Mouse (Mus musculus): ENCODE measurements around the gene Slc4a2.
"Not testable (repeated sequence)": the region's sequence is repeated elsewhere in the genome, so short reads cannot be mapped to it uniquely, and the experiment has no call there.

Gene Slc4a2

DNA sequence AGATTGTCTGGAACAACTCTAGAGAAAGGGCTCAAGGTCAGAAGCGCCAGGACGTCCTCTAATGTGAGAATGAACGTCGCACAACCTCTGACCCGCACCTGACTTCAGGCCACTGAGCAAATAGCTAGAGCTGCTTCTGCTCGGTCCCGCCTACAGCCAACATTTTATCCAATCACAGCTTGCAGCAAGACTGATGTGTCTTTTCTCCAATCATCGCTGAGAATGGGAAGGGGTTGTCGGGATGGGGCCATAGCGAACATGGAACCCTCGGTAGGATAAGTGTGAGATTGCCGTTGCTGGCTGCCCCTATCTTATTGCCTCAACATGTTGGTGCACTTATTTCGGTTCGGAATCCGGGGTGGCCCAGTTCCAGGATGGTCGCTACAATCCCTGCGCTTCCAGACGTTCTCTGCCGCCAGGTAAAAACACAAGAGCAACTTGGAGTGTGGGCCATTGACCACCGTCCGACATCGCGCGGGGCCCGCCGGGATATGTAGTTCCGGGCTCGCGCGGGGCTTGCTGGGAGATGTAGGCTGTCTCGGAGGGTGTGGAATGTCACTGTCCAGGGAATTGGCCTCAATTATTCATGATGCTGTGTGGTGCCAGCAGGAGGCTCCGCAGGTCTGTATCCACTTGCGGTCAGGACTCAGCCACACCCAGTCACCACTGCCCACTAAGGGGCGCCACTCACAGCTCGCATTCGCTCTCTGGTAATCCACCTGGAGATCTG lies 29.3 kb upstream of the Slc4a2 start:
- DNase-seq (ENCODE audit: low spot score) = peak; percentile 91

DNA sequence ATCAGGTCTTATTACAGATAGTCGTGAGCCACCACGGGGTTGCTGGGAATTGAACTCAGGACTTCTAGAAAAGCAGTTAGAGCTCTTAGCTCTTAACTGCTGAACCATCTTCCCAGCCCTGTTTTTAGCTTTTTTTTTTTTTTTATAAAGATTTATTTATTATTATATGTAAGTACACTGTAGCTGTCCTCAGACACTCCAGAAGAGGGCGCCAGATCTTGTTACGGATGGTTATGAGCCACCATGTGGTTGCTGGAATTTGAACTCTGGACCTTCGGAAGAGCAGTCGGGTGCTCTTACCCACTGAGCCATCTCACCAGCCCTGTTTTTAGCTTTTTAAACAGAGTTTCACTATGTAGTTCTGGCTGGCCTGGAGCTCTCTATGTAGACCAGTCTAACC lies 27.4 kb upstream of the Slc4a2 start:
- DNase-seq (ENCODE audit: low spot score) = not testable (repeated sequence)

DNA sequence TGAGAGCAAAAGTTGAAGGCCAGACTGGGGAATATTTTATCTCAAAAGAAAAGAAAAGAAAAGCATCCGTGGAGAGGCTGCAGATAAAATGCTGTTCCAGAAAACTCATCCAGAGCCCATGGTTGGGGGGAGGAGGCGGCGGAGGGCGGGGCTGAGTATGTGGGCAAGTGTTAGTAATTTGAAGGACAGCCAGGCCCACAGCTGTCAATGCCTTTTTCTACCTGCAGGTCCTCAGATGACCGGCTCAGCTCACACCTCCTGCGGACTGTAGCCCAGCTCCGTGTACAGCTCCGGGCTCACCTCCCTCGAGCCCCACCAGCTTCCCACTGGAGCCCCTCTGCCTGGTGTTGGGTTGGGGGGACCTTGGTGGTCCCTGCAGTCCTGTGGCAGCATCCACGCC lies 24.0 kb upstream of the Slc4a2 start:
- no peak for DNase-seq (ENCODE audit: low spot score)

GRCm38 (mm10) chr5:24400362-24400761 lies 23.3 kb upstream of the Slc4a2 start:
- no peak for DNase-seq (ENCODE audit: low spot score)

DNA sequence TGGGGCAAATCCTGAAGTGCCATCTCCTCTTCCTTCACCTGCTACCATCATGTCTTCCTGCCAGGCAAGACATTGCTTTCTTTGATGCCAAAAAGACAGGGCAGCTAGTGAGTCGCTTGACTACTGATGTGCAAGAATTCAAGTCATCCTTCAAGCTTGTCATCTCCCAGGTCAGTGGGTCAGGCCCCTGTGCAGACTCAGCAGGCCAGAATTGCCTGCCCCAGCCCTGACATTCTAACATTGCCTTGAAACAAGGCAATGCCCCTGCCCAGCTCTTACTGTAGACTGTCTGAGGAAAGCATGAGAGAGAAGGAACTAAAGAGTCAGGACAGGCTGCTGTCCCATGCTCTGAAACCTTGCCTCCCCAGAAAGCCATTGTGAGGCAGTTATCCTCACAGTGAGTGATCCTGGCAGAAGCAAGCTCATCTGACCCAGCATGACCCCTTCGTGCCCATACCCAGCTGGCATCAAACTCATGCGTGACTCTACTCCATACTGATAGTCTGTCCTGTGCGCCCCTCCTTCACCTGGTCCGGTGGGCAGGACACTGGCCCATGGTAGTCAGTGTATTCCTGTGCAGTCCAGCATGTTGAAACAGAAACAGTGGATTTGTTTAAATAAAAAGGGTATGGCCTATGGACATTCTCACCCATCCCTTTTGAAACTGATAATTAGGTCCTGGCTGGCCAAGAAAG lies 22.6 kb upstream of the Slc4a2 start:
- DNase-seq (ENCODE audit: low spot score) = no peak

DNA sequence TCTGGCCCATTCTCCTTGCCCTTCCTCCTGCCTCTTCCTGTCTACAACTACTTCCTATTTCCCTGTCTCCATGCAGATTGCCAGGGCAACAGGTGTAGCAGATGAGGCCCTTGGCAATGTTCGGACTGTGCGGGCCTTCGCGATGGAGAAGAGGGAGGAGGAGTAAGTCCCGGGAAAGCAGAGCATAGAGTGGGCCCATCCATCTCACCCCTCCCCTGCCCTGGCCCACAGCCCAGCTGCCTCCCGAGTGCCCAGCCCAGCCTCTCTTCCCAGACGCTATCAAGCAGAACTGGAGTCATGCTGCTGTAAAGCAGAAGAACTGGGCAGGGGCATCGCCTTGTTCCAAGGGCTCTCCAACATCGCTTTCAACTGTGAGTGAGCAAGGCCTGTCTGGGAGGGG lies 21.7 kb upstream of the Slc4a2 start:
- DNase-seq (ENCODE audit: low spot score) = no peak

DNA sequence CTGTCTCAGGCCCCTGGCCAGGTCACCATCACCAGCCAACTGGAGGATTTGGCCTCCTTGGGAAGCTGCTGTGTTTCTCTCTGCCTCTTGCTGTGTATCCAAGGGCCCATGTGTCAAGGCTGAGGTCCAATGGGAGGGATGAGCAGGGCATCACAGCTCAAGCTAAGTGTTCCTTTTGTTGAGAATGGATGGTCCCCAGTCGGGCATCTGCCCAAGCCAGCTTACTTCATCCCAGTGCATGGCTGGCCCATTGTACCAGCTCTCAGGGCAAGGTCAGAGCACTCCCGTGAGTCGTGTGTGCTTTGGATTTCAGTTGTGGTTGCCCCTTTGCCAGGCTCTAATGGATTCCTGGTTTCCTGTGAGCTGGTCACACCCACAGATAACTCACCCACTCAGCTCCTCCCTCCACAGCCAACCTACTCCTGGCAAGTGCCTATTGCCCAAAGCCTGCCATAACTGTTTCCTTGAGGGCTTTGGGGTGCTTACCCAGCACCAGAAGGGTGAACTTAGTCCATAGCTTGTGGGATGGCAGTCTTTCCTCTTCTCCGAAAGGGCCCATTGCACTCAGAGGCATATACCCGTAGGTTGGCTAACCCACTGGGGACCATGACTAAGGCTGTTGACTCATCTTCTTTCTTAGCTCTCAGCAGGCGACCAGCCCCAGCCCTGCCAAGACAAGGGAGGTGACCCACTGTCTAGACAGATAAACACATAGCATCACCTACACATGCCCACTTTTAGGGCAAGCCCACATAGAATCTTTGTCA lies 18.9 kb upstream of the Slc4a2 start:
- DNase-seq (ENCODE audit: low spot score) = no peak

DNA sequence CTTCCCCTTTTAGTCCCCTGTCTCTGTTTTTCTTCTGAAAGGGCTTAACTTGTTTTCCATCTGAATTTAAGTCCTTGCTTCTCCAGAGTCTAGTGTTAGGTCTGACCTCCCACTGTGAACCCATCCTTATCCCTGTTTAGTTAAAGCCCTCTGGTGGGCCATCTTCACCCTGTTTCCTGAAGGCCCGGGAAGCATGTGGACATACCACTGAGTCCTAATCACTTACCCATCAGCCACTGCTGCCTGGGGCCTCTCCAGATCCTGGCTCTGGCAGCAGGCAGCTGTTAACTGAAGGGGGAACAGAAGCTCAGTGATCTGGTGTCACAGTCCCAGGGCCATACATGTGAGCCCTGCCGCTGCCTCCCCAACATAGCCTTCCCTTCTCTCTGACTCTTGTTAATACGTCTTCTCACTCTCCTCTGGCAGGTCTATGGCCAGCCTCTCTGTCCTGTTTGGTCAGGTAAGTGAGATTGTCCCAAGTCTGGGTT lies 18.2 kb upstream of the Slc4a2 start:
- no peak for DNase-seq (ENCODE audit: low spot score)

DNA sequence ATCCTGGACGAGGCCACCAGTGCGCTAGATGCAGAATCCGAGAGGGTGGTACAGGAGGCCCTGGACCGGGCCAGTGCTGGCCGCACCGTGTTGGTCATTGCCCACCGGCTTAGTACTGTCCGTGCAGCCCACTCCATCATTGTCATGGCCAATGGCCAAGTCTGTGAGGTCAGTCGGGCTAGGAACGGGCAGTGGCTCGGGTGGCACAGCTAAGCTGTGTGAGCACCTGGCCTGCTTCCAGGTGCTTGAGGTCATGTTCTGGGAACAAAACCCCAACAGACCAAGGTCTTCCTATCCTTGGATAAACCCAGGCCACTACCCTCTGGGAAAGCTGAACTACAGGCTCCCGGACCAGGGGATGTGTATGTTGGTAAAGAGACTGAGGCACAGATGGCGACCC lies 15.0 kb upstream of the Slc4a2 start:
- DNase-seq (ENCODE audit: low spot score) = no peak

DNA sequence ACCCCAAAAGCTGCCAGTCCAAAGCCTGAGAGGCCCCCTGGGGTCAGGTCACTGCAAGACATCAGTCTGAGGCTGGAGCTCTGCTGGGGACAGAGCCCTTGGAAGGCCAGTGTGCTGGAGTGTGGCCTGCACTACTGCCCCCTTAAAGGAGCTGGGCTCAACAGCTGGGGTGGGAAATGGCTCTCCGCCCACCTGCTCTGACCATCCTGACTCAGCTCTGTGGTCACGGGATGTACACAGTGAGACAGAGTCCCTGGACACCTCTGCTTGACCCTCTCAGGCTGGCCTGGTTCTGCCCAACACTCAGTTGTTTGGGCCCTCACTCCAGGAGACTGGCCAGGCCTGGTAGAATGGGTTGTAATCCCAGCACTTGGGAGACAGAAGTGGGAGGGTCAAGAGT lies 14.2 kb upstream of the Slc4a2 start:
- DNase-seq (ENCODE audit: low spot score) = no peak

DNA sequence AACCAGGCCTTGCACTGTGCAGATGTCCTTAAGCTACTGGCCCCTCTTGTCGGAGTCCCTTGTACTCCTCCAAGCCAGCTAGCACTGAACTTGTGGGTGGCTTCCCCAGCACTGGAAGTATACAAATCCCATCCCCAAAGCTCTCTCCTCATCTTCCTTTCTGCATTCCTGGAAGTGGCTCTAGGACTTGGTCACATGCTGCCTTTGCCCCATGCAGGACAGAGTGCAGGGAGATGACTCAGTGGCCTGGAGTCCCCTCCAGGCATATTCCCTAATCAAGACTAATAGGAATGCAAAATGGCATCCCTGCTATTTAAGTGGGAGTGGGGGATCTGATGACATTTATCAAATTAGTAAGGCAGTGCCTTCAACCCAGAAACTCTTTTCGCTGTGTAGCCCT lies 11.6 kb upstream of the Slc4a2 start:
- no peak for DNase-seq (ENCODE audit: low spot score)

DNA sequence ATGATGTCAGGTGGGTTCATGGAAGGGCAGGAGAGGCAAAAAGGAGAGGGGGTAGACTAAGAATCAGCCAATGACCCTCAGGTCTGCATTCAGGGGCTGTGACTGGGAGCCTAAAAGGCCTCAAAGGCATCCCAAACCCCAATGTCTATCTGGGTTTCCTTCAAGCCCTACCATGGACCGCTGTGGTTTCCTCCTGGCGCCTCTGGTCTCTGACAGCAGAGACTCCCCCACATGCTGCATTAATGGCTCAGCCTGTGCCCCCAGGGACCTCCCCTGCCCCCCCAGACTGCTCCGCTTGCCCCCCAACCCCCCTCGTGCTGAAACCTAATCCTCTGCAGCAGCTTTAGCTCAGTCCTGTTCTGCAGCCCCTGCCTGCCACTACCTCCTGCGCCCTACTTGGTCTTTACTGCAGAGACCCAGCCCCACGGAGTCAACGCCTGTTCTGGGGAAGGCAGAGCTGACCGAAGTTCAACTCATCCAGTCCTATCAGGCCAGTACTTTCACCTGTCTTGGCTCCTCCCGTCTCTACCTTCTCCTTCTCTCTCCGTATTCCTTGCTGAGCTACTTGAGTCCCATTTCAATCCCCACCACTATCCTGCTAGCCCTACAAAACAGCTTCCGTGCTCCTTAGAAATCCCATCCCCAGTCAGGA lies 10.5 kb upstream of the Slc4a2 start, which contains the start of gene Asic3:
TSS of gene Asic3 (plus strand) at position 351 of the 652 bp plus-strand sequence.
- DNase-seq (ENCODE audit: low spot score) = no peak

DNA sequence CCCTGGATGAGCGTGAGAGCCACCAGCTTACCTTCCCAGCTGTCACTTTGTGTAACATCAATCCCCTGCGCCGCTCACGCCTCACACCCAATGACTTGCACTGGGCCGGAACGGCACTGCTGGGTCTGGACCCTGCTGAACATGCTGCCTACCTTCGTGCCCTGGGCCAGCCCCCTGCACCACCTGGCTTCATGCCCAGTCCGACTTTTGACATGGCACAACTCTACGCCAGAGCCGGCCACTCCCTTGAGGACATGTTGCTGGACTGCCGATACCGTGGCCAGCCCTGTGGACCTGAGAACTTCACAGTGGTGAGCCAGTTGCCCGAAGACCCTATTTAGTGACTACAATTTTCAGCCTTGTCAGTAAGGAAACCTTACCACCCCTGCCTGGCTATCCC lies 9.7 kb upstream of the Slc4a2 start:
- no peak for DNase-seq (ENCODE audit: low spot score)

DNA sequence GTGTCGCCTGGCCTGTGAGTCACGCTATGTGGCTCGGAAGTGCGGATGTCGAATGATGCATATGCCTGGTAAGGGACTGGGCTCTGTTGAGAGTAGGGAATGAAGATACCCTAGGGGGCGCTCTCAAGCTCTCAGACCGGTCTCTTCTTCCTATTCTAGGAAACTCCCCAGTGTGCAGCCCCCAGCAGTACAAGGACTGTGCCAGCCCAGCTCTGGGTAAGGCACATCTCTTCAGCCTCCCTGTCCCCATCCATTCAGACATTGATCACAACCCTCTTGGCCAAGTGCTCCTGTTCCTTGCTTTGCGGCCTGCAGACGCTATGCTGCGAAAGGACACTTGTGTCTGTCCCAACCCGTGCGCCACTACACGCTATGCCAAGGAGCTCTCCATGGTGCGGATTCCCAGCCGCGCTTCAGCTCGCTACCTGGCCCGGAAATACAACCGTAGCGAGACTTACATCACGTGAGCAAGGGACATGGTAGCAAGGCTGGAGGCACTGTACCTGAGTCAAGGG lies 7.4 kb upstream of the Slc4a2 start:
- DNase-seq (ENCODE audit: low spot score) = peak; percentile 65

- DNase-seq (ENCODE audit: low spot score) = no peak
Observed at GRCm38 (mm10) chr5:24417587-24417986, 6.0 kb upstream of the Slc4a2 start.

GRCm38 (mm10) chr5:24420381-24420780 lies 3.3 kb upstream of the Slc4a2 start:
- no peak for DNase-seq (ENCODE audit: low spot score)

DNA sequence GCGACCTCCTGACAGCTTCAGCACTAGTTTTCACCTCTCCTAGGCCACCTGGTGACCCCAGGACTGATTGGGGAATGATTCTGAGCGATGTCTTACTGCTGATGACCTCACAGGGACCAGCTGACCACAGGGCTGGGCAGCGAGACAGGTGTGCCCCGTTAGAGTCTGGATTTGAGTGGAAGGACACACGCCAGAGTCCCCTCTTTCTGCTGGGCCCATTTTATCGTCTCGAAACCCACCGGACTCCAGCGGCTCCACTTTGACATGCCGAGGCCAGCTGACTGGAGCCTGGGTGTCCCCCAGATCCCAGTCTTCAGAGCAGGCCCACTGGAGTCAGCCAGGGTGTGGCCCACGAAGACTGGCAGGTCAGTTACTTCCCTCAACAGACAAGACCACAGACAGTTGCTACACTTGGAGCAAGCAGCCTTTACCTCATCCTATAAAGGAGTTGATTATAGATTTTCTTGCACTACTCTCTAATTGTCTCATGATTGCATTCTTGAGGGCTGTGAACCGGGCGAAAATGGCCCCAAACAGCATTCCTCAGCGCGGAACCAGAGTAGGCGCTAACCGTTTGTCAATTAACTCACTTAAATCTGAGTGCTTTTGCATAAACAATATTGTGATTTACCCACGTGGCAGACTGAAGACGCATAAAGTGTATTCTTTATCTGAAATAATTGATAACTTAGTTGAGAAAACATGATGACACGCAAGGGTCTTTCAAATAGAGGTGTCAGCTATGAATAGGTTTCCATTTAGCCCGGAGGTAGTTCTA lies 556 bp downstream of the Slc4a2 start:
- DNase-seq (ENCODE audit: low spot score) = no peak

GRCm38 (mm10) chr5:24424861-24425411 lies 1.3 kb downstream of the Slc4a2 start:
- DNase-seq (ENCODE audit: low spot score) = peak; percentile 90

GRCm38 (mm10) chr5:24425421-24426036 lies 1.9 kb downstream of the Slc4a2 start:
- no peak for DNase-seq (ENCODE audit: low spot score)

- DNase-seq (ENCODE audit: low spot score) = no peak
Observed at GRCm38 (mm10) chr5:24426037-24426432, 2.4 kb downstream of the Slc4a2 start.
